Mouse (Mus musculus): ENCODE results near the gene Defa34.
"Not testable (repeated sequence)": the region's sequence is repeated elsewhere in the genome, so short reads cannot be mapped to it uniquely, and the experiment has no call there.

Defa34 gene

GRCm38 (mm10) chr8:21665497-21665896, at the start of gene Defa34:
TSS of gene Defa34 (plus strand) at chr8:21665797.
- not testable (repeated sequence) for DNase-seq (ENCODE audit: low spot score)

- not testable (repeated sequence) for DNase-seq (ENCODE audit: low spot score)
Measured at GRCm38 (mm10) chr8:21617883-21618282, 47.7 kb upstream of the Defa34 start, which contains the start of gene Defa26. TSS of gene Defa26 (plus strand) at chr8:21618183.

- DNase-seq (ENCODE audit: low spot score): not testable (repeated sequence)
Measured at GRCm38 (mm10) chr8:21655480-21655879, 10.1 kb upstream of the Defa34 start, which contains the start of gene Defa17. TSS of gene Defa17 (plus strand) at chr8:21655780.

GRCm38 (mm10) chr8:21703545-21703944, 37.9 kb downstream of the Defa34 start, which contains the start of gene AY761184:
TSS of gene AY761184 (minus strand) at chr8:21703645.
- not testable (repeated sequence) for DNase-seq (ENCODE audit: low spot score)
